Mouse (Mus musculus): ENCODE measurements around the gene Gmppb. TPM values are rescaled to one million over a fixed set of nuclear protein-coding genes. Genes with fewer than 3 reads are reported as not detected.

The Gmppb gene
- total and polyA plus RNA-seq, 3 experiments, result 17.9 to 20.9 (median 19.2) TPM

GRCm38 (mm10) chr9:108063361-108063760 lies 14.3 kb downstream of the Gmppb start:
- no peak overlapping the region for H3K9ac ChIP-seq (ENCODE audit: insufficient read depth, low read depth)
- peaks cover 89 to 99% of the 10 kb centered on the region in 2 experiments for H3K36me3 ChIP-seq (replicated peaks in 1 of 2; ENCODE audit: control insufficient read depth in 1 of 2, insufficient read depth in 1 of 2, low read length in 1 of 2)
- H3K4me3 ChIP-seq (replicated peaks in 1 of 3; ENCODE audit: low read depth in 2 of 3, low read length in 2 of 3, poor library complexity in 1 of 3), result no peak overlapping the region
- H3K79me2 ChIP-seq (replicated peaks; ENCODE audit: control insufficient read depth, extremely low read depth, insufficient read depth, poor library complexity, severe bottlenecking), result no peaks in the 10 kb centered on the region
- in situ Hi-C loops (cut with MboI; ENCODE audit: low pct_ligation_motif_present, low pct_unique_long_range_greater_than_20kb, low sequenced_read_pairs), result no loop called here
- no peak for DNase-seq (ENCODE audit: extremely low read depth)
- H3K9me3 ChIP-seq (replicated peaks; ENCODE audit: low read length), result no peaks in the 10 kb centered on the region
- H3K4me2 ChIP-seq (ENCODE audit: insufficient read depth, low read depth, poor library complexity, severe bottlenecking), result no peak overlapping the region
- H3K4me1 ChIP-seq (ENCODE audit: control insufficient read depth in 1 of 2, insufficient read depth in 2 of 2), result no peaks in the 10 kb centered on the region
- H3K27ac ChIP-seq (ENCODE audit: insufficient read depth, low read depth), result no peak overlapping the region
- dilution Hi-C loops (cut with MboI; ENCODE audit: extremely low pct_ligation_motif_present, extremely low pct_unique_long_range_greater_than_20kb, low sequenced_read_pairs), result no loop called here
- TF ChIP-seq PAX5 (IDR thresholded peaks at IDR 0.05; ENCODE audit: low read length), result no peak
- TF ChIP-seq POLR2AphosphoS2 (IDR thresholded peaks at IDR 0.05; ENCODE audit: low read depth, low read length), result no peak
- TF ChIP-seq ZMIZ1 (IDR thresholded peaks at IDR 0.05; ENCODE audit: low read depth, low read length), result no peak
- no peak for TF ChIP-seq IRF4 (IDR thresholded peaks at IDR 0.05; ENCODE audit: low read depth, low read length)
- no peak for TF ChIP-seq ETS1 (conservative IDR thresholded peaks at IDR 0.05; ENCODE audit: low read depth, low read length)
- TF ChIP-seq E2F4 (IDR thresholded peaks at IDR 0.05; ENCODE audit: insufficient replicate concordance, low read depth, low read length), result no peak
- TF ChIP-seq JUN (IDR thresholded peaks at IDR 0.05; ENCODE audit: insufficient read depth, low read depth, low read length), result no peak
- no peak for TF ChIP-seq MYC (IDR thresholded peaks at IDR 0.05; ENCODE audit: low read depth, low read length)
- no peak for TF ChIP-seq JUND (conservative IDR thresholded peaks at IDR 0.05; ENCODE audit: low read depth, low read length)
- no peak for TF ChIP-seq MXI1 (IDR thresholded peaks at IDR 0.05; ENCODE audit: low read depth, low read length)
- TF ChIP-seq GABPA (IDR thresholded peaks at IDR 0.05; ENCODE audit: insufficient replicate concordance, low read depth, low read length), result no peak
- no peak for TF ChIP-seq MAZ (IDR thresholded peaks at IDR 0.05; ENCODE audit: low read depth, low read length)
- TF ChIP-seq MAFK (IDR thresholded peaks at IDR 0.05; ENCODE audit: insufficient replicate concordance, low read length), result no peak
- TF ChIP-seq KAT2A (IDR thresholded peaks at IDR 0.05; ENCODE audit: insufficient replicate concordance, low read length), result no peak
- no peak for TF ChIP-seq USF2 (conservative IDR thresholded peaks at IDR 0.05; ENCODE audit: low read depth, low read length)
- TF ChIP-seq POLR2A (IDR thresholded peaks at IDR 0.05; ENCODE audit: low read depth, low read length), result no peak
- TF ChIP-seq USF1 (IDR thresholded peaks at IDR 0.05; ENCODE audit: low read depth, low read length), result no peak
- TF ChIP-seq SIN3A (IDR thresholded peaks at IDR 0.05; ENCODE audit: low read length), result no peak
- no peaks in the 10 kb centered on the region for H3K27me3 ChIP-seq (replicated peaks)

- Histone ChIP-seq H3K27me3 (replicated peaks) (no peaks in the 10 kb centered on the region), H3K79me2 (replicated peaks; ENCODE audit: control insufficient read depth, extremely low read depth, insufficient read depth, poor library complexity, severe bottlenecking) (no peaks in the 10 kb centered on the region), H3K4me2 (ENCODE audit: insufficient read depth, low read depth, poor library complexity, severe bottlenecking) (no peak overlapping the region), H3K4me1 (ENCODE audit: control insufficient read depth in 1 of 2, insufficient read depth in 2 of 2) (no peaks in the 10 kb centered on the region), H3K27ac (ENCODE audit: insufficient read depth, low read depth) (no peak overlapping the region), H3K9ac (ENCODE audit: insufficient read depth, low read depth) (no peak overlapping the region), H3K9me3 (replicated peaks; ENCODE audit: low read length) (no peaks in the 10 kb centered on the region), H3K4me3 (replicated peaks in 1 of 3; ENCODE audit: low read depth in 2 of 3, low read length in 2 of 3, poor library complexity in 1 of 3) (no peak overlapping the region), H3K36me3 (replicated peaks in 1 of 2; ENCODE audit: control insufficient read depth in 1 of 2, insufficient read depth in 1 of 2, low read length in 1 of 2) (peaks cover 90 to 99% of the 10 kb centered on the region in 2 experiments)
- in situ Hi-C loops (cut with MboI; ENCODE audit: low pct_ligation_motif_present, low pct_unique_long_range_greater_than_20kb, low sequenced_read_pairs) (loop anchor here (5.0 kb wide), 1 partner anchor 153 kb away; no protein-coding TSS in a partner anchor), dilution Hi-C loops (cut with MboI; ENCODE audit: extremely low pct_ligation_motif_present, extremely low pct_unique_long_range_greater_than_20kb, low sequenced_read_pairs) (no loop called here)
- TF ChIP-seq CTCF (conservative IDR thresholded peaks at IDR 0.05 in 1 of 2, IDR thresholded peaks at IDR 0.05 in 1 of 2; ENCODE audit: low read depth in 2 of 2, low read length in 2 of 2), result peak; percentile 43 to 77; a peak in 3 of 4 replicates
- 0 out of 2 replicates have a peak, but pooled peaks have one; percentile 19 for TF ChIP-seq IRF4 (IDR thresholded peaks at IDR 0.05; ENCODE audit: low read depth, low read length)
- TF ChIP-seq RAD21 (IDR thresholded peaks at IDR 0.05; ENCODE audit: low read depth, low read length), result peak; percentile 62
- TF ChIP-seq ETS1 (conservative IDR thresholded peaks at IDR 0.05; ENCODE audit: low read depth, low read length), result no peak
- peak; percentile 69 for TF ChIP-seq SMC3 (IDR thresholded peaks at IDR 0.05; ENCODE audit: low read depth, low read length)
- DNase-seq (ENCODE audit: extremely low read depth), result peak; percentile 64
Measured at GRCm38 (mm10) chr9:108065491-108066011, 16.5 kb downstream of the Gmppb start.

Data from CH12.LX (cell line).